Mouse (Mus musculus): ENCODE measurements around the gene Gm20661.

Gene Gm20661

DNA sequence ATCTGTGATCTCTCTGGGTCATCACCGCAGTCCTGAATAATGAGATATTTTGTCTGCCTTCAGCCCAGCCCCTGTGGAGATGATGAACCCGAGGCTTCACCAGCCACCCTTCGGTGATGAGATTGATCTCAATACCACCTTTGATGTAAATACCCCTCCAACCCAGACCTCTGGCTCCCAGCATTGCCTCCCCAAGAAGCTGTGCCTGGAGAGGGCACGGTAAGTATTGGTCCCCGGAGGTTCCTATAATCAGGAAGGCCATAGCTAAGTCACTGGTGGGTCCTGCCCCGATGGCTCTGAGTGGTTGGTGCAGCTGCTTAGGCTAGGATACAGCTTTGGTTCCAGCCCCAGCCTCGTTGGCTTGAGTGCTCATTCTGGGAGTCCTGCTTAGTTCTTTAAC lies 14.3 kb upstream of the Gm20661 start:
- DNase-seq: no peak

DNA sequence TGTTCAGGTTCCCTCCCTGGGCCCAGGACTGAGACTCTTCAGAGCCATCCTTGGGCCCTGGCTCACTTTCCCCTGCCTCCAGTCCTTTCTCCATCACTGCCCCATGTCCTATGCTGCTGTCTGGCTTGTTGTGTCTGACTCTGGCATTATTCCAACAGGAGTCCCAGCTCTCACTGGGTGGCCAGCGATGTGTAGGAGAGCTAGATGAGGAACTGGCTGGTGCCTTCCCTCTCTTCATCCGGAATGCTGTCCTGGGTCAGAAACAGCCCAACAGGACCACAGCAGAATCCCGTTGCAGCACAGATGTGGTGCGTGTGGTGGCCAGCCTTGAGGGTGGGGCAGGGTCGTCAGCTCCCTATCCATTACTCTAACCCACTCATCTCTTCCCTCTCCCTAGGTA lies 12.5 kb upstream of the Gm20661 start:
- no peak for DNase-seq

DNA sequence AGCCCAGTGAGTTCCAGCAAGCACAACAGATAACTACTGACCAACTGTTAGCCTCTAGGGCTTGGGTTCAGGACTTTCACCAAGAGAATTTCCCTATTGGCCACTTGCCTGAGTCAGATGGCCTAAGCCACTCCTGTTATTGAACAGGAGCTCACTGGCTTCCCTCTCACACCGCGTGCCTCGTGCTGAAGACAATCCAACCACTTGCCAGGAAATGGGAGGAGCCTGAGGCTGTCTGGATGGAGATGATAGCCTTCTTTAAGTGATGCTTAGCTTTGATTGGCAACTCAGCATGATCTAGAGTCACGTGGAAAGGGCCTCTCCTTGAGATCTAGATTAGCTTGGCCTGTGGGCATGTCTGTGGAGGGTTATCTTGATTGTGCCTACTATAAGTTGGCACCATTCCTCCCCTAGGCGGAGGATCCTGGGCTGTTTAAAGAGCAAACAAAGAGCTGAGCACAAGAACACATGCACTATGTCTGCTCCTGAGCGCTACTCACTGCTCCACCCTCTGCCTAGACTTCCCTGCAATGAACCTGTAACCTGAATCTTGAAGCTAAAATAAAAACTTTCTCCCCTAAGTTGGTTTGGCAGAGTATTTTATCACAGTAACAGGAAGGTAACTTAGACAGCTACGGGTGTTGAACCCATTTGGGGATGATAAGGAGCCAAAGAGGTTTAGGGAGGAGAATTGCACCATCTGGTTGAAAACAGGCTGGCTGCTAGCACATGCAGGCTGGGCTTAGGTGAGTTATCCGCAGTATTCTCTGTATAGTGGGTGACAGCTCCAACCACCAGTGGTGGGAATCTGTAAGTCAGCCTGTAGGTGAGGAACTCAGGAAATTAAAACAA lies 10.9 kb upstream of the Gm20661 start:
- DNase-seq: no peak

DNA sequence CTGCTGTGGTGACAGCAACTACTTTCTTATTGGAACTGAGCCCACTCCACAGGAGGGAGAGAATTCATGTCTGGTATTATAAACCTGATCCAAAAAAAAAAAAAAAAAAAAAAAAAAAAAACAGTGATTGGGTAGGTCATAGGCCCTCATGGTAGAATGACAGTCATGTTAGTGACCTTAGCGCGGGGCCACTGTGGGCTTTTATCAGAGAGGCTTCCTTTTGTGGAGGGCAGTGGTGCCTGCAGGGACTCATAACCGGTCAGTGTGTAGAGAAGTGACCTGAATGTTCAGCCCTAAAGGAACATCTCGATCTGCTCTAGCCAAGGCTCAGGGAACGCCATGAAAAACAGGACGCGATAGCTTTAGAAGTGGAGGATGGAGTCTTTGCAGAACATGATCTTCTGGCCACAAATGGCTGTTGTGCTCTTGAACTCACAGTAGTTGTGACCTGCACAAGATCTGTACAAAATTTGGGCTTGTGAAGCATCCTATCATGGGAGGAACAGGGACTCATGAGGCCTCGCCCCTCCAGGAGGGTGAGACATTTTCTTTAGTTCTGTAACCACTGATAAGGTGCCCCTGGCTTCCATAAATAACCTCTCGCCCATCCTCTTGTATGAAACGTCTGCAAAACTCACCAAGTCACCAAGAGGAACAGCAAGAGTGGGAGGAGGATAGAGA lies 8.2 kb upstream of the Gm20661 start:
- DNase-seq: no peak

DNA sequence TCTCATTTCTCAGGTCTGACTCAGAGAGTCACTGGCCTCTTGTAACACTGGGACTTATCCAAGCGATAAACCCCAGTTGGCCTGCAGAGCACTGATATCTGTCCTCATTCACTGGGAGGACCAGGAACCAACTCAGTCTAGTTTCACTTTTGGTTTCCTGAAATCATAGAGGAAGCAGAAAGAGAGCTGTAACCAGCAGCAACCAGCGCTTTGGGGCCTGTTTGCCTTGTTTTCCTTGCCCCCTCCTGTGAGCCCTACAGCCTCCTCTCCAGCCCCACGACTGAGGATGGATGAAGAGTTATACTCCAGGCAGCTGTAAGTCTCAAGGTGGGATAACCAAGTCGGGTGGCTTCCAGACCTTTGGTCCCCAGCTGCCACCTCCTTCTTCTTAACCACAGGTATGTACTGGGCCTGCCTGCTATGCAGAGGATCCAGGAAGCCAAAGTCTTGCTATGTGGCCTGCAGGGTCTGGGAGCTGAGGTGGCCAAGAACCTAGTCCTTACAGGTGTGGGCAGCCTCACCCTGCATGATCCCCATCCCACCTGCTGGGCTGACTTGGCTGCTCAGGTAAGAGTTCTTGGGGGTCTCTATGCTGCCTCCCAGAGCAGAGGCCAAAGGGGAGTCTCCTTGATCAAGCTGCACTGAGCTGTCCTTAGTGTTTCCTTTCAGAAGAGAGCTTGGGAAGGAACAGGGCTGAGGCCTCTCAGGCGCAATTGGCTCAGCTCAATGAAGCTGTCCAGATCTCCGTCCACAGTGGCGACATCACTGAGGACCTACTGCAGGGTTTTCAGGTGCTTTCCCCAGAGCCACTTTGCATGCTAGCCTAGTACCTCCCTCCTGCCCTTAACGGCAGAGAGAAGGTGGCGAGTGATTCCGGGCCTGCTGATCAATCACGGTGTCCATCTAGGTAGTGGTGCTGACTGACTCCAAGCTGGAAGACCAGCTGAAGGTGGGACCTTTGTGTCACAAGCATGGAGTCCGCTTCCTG lies 7.2 kb upstream of the Gm20661 start, which contains the start of gene Uba7:
Gene Uba7, plus strand, starts transcription at position 107 of the 988 bp plus-strand sequence.
- peak; percentile 36 to 48 for DNase-seq

DNA sequence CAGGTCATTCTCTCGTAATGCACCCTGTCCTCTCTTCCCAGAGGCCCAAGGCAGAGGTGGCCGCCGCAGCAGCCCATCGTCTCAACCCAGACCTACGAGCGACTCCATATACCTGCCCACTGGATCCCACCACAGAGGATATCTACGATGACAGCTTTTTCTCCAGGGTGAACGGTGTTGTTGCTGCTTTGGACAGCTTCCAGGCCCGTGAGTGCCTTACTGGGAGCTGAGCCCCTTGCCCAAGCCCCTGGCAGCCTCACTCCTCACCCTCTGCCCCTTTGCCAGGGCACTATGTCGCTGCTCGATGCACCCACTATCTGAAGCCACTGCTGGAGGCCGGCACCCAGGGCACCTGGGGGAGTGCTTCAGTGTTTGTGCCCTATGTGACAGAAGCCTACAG lies 4.0 kb upstream of the Gm20661 start:
- no peak for DNase-seq

DNA sequence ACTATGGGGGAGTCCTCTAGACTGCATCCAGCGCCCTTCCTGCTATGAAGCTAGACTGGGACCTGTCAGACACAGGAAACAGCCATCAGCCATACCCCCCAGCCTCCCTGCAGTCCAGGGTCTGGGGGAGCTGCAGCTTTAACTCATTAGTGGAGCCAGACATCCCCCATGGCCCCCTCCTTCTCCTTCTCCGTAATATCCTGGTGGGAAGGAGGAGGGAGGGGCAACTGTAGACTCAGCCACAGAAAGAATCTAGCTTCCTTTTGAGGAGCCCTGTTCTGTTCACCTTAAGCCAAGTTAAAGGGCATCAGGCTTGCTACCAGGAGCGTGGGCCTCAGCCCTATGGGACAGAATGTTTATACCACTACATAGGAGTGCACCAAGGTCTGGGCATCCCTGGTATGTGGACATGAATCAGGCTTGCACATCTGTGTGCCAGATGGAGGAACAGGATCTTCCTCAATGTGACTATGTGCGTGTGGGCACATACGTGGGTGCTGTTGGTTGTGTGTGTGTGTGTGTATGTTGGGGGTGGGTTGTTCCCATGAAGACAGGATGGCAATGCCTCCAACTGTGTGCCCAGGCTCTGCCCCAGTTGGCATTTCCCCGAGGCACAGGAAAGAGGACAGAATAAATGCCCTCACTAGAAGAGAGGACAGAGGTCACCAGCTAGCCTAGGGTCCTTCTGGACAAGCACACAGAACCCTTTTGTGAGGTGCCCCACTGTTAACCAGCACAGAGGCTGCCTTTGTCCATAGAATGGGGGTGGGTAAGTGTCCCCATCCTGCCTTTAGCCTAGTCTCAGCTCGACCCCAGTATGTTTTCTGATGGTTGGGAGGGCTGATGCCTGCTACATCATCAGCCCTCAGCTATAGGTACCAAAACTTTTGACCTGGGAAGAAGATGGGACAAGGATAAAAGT lies 913 bp upstream of the Gm20661 start:
- DNase-seq: no peak

DNA sequence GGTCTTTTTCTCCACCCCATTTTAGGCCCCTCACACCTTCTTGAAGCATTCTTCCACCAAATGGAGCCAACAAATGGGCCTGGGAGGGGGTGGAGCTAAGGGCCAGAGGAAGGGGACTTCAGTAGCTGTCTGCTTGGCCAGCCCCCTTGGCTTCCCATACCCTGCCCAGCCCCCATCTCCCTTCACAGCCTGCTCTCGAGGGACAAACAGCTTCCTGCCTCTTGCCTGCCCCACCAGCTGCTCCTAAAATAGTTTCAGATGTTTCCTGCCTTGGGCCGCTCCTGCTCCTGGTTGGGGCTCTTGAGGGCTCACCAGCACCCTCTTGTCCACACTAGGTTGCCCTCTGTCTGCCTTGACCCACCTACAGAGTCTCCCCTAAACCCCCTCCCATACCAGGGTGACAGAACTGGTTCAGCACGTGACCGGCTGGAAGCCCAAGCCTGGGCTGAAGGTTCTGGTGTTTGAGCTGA lies 598 bp downstream of the Gm20661 start:
- DNase-seq: peak; percentile 79 to 81

DNA sequence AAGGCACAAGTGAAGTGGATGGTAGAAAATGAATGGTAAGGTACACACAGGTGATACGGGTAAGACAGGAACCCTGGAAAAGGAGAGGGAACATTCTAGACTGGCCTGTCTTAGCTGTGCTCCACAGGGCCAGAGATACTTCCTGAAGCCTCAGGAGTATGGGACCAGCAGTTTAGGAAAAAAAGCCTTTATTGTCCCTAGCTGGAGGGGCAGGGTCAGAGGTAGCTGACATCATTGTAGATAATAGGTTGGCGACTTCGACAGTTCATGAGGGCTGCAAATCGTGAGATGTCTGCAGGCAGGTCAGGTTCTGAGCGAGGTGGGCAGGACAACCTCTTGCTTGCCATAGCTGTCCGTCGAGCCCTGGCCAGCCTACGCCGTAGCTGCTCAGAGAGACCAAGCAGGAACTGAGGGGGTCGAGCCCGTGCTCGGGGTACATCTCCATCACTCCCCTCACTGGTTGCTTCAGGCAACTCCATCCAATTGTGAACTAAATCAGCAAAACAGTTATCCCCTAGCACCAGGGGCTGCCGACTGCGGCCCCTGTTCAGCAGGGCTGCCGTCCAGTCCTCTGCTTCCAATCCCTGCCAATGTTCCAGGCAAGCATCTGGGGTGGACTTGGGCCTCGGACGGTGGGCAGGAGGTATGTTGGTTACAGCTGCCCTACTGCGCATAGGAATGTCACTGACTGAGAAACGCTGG lies 1.3 kb downstream of the Gm20661 start:
- DNase-seq: no peak

DNA sequence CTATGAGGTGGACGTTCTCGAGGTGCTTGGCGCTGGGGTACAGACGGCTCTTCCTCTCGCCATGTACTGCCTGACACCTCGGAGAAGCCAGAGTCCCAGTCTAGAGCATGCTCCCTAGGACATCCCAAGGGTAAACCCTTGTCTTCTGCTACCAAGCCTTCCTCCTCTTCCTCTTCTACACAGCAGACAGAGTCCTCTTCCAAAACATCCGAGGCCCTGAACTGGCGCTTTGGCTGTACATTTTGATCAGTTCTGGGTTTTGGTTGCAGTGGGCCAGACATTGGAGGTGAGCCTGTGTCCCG lies 1.8 kb downstream of the Gm20661 start:
- DNase-seq: no peak

DNA sequence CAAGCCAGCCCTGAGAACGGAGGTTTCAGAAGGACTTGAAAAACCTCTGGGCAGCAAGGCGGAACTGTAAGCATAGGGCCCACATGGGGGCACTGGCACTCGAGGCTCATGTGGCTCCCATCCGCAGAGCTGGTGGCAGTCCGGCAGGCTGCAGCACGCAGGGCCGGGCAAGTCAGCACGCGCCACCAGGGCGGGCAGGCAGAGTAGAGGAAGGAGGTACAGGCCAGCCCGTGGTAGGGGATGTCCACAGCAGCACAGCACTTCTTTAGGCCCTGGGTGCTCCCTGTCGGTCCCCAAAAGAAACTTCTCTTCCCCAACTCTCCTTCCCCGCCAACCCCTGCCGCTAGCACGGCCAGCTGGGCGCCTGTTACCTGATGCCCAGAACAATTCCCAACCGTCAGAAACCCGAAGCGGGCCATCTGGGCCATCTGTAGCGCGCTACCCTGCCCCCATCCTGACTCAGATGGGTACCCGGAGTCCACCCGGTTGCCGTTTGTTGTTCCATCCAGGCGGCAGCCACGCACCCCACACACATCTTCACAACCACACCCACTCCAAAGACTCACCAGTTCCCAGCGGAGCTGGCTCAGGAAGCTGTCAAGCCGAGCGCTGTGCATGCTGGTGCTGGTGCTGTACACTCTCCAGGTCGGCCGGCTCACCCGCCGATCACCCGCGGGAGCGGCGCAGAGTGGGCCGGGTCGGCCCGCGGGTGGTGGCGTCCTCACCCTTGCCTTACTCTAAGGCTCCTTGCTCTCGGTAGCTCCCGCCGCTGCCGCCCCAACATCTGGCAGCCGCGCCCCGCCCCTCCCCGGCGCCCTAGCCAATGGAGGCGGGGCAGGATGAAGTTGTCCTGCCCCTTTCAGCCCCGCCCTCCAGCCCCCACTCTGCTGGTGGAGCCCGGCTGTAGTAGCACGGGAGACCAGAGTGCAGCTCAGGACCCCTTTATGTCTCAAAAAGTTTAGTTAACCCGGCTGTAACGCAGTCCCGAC lies 2.6 kb downstream of the Gm20661 start, which contains the start of gene Inka1:
Gene Inka1, minus strand, starts transcription at position 749 of the 989 bp plus-strand sequence.
- DNase-seq: peak; percentile 86 to 90

DNA sequence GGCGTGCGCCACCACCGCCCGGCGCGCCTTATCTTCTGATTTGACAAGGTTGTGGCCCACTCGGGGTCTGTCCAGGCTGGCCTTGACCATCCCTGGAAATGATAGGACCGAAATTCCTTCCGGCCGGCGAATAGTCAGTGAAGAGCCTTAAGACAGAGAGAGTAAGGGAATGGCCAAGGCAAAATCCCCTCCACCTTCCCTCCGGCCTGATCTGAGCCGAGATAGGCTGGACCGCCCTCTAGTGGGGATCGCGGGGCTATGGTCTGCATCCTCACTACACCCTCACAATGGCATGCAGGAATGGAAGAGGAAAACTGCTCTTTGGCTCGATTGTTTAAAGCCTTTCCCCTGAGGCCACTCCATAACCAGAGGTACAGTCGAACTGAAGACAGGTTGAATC lies 3.5 kb downstream of the Gm20661 start:
- DNase-seq: peak; percentile 84 to 86

DNA sequence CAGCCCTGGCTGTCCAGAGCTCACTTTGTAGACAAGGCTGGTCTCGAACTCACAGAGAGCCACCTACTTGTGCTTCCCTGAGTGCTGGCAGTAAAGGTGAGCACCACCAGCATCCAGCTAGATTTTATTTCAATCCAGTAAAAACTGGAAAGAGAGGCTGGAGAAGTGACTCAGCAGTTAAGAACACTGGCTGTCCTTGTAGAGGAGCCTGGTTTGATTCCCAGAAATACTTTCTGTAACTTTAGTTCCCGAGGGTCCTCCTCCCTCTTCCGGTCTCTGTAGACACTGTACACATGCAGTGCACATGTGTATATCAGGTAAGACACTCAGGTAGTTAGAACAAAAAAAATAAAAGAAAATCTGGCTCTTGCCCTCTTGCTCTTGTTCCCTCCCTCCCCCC lies 5.1 kb downstream of the Gm20661 start:
- no peak for DNase-seq

DNA sequence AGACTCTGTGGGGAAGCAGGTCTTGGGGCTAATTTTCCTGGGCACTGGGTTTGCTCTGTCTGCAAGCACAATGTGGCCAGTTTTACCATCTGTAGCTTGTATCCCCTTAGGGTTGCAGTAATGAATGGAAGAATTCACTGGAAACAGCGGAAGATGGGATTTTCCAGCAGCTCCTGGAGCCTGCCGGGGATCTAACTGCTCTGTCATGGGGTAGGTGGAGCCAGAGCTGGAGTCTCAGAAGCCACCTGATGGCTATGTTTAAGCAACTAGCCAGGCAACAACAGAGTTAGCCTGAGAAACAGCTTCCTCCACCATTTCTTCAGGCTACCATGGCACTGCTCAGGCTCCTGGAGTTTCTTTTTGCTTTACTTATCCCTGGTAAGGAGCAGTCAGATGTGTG lies 9.3 kb downstream of the Gm20661 start, which contains the start of gene Cdhr4:
Gene Cdhr4, plus strand, starts transcription at position 301 of the 400 bp plus-strand sequence.
- no peak for DNase-seq

DNA sequence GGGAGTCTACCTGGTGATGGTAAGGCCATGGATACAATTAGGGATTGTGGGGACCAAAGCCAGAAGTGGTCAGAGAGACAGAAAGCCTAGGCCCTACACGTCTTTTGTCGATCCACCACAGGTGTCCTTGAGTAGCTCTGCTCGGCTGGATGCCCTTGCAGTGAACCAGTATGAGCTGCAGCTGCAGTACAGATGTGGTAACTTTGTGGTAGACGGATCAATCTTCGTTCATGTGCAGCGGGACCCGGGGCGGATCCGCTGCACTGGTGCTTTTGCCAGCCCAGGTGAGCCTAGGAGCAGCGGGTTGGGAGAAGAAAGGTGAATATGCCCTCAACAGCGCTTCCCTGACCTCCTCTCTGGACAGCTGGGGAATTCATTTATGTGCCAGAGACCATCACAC lies 10.2 kb downstream of the Gm20661 start:
- DNase-seq: no peak

DNA sequence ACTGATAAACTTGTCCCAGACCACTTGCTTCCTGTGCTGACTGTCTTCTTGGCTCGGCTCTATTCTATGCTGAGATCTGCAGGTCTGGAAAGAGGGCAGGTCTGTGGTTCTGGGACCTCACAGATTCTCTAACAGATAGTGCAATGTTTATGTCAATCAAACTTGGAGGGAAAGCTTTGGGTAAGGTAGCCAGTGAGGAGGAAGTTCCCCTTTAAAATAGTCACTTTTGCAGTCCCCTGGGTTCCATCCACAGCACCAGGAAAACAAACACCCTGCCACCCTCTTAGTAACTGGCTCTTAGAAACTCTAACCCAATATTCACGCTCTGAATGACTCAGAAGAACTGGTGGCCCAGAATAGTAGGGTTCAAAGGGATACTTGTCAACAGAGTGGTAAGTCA lies 11.6 kb downstream of the Gm20661 start:
- no peak for DNase-seq

DNA sequence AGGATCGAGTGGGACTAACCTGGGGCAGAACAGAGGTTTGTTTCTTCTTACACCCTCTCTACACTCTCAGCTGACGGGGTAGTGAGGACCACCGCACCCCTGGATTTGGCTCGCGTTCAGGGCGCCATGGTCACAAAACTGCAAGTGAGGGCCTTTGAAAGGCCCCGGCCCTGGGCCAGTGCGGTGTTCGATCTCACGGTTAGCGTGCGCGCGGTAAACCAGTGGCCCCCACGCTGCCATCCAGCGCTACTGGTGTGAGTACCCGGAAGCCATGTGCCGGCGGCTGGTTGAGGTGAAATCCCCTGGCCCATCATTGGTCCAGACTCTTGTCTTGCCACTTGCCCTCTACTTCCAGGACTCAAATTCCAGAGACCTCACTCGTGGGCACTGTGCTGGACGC lies 12.7 kb downstream of the Gm20661 start:
- DNase-seq: no peak

DNA sequence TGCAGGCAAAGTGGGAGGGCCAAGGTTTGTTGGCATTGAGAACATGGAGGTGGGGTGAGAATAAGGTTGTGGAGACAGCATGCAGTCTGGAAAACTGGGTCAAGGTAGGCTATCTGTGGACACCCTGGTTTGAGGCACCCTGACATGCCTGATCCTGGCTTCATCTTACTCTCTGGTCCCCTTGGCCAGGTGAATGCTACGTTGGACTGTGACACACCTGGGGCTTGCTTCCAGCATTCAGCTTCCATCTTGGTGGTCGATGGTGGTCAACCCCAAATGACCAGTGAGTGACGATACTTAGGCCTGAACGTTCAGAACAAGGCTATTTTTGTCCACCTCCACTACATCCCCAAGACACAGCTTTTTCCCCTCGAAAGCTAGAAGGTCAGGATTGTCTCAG lies 13.2 kb downstream of the Gm20661 start, which contains the start of gene Gm20662:
Gene Gm20662, plus strand, starts transcription at position 301 of the 400 bp plus-strand sequence.
- DNase-seq: no peak

DNA sequence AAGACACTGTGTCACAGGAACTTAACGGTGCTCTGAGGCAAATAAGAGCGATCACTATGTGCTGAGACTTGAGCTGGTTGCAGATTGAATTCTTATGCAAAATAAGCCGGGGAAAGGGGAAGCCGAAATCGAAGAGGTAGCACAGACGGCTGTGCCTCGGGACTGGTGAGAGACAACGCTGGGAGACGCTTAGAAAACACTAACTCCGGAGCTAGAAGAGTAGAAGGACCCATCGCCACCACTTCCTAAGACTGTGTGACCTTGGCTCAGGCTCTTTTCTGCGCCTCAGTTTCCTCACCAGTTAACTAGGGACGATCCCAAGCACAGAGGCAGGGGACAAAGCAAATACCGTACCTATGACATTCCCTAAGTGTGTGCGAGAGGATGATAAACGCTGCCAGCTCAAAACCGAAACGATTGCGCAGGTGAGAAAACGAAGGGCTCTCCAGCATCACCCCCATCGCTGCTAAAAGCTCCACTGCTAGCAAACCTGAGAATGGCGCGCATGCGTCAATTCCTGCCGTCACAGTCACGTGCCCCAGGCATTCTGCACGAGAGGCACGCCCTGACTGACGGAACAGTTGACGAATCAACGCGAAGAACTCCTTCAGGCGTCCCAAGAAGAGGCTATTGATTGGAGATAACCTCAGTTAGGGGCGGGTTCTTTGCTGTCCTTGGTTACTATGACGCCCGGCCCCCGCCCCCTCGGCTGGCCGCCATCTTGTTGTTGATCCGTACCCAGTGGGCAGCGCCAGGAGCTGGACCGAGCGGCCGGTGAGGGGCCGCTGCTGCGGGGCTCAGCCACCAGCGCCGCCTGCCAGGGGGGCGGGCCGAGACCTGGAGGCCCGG lies 19.3 kb downstream of the Gm20661 start, which contains the start of gene Ip6k1:
Gene Ip6k1, plus strand, starts transcription at position 580 of the 849 bp plus-strand sequence.
- DNase-seq: peak; percentile 100
